Mouse (Mus musculus) MEL (cell line): Measurements from ENCODE around the gene Nudt16l1. TPM values are rescaled to one million over a fixed set of nuclear protein-coding genes. Genes with fewer than 3 reads are reported as not detected.

Experiments
- DNase-seq: peaks from one replicate; pipeline ENCODE4 v3.0.0; 2011; ENCODE audit warnings: low read depth, low spot score
- H3K27ac ChIP-seq: 2 replicates; pipeline ENCODE4 v1.5.1; 2012; ENCODE audit warnings: low read depth, mild to moderate bottlenecking, control low read depth, low read length, moderate library complexity; ENCODE audit not compliant: control insufficient read depth
- H3K27me3 ChIP-seq, 2 experiments: fragments of 150-350 bp in 1 of 2; sonication (generic) in 1 of 2; 2 replicates each; pipeline ENCODE4 v1.6.1; 2012; ENCODE audit warnings: low read length in 2 of 2, mild to moderate bottlenecking in 2 of 2, improper control_type of control experiment in 1 of 2, moderate library complexity in 1 of 2; ENCODE audit not compliant: insufficient read depth in 2 of 2, control insufficient read depth in 1 of 2
- H3K36me3 ChIP-seq, 2 experiments: 2 replicates each; pipeline ENCODE4 v1.6.1; 2012 to 2014; ENCODE audit warnings: low read length in 2 of 2, improper control_type of control experiment in 1 of 2, inconsistent platforms in 1 of 2, mild to moderate bottlenecking in 1 of 2; ENCODE audit not compliant: insufficient read depth in 2 of 2, control insufficient read depth in 1 of 2
- H3K4me1 ChIP-seq, 2 experiments: fragments of 150-350 bp in 1 of 2; sonication (generic) in 1 of 2; 2 replicates each; pipeline ENCODE4 v1.6.1; 2012; ENCODE audit warnings: low read length in 2 of 2, improper control_type of control experiment in 1 of 2, mild to moderate bottlenecking in 1 of 2; ENCODE audit not compliant: insufficient read depth in 2 of 2, control insufficient read depth in 1 of 2
- H3K4me3 ChIP-seq, 2 experiments: fragments of 150-350 bp in 1 of 2; sonication (generic) in 1 of 2; 2 replicates each; pipeline ENCODE4 v1.5.1; 2012; ENCODE audit warnings: low read depth in 2 of 2, low read length in 2 of 2, mild to moderate bottlenecking in 2 of 2, moderate library complexity in 2 of 2, control low read depth in 1 of 2, improper control_type of control experiment in 1 of 2; ENCODE audit not compliant: control insufficient read depth in 1 of 2, insufficient read depth in 1 of 2
- H3K79me2 ChIP-seq: 2 replicates; pipeline ENCODE4 v1.6.1; 2012; ENCODE audit warnings: mild to moderate bottlenecking, low read length, moderate library complexity; ENCODE audit not compliant: control insufficient read depth, poor library complexity, insufficient read depth
- H3K9ac ChIP-seq: 2 replicates; pipeline ENCODE4 v1.6.1; 2012; ENCODE audit warnings: low read depth, mild to moderate bottlenecking, control low read depth, low read length, moderate library complexity; ENCODE audit not compliant: control insufficient read depth, poor library complexity, severe bottlenecking
- H3K9me3 ChIP-seq: fragments of 150-350 bp; sonication (generic); replicated peaks from 2 replicates; pipeline ENCODE4 v1.6.1; 2012; ENCODE audit warnings: mild to moderate bottlenecking, low read length, improper control_type of control experiment, moderate library complexity; ENCODE audit not compliant: insufficient read depth
- CHD1 ChIP-seq: IDR thresholded peaks from 2 replicates; pipeline ENCODE4 v1.6.1; 2012; ENCODE audit warnings: low read depth, mild to moderate bottlenecking, inconsistent platforms, low read length, improper control_type of control experiment
- ELF1 ChIP-seq: IDR thresholded peaks from 2 replicates; pipeline ENCODE4 v1.6.1; 2014; ENCODE audit warnings: low read depth, mild to moderate bottlenecking, inconsistent platforms, low read length, improper control_type of control experiment, moderate library complexity
- EP300 ChIP-seq, 2 experiments: IDR thresholded peaks; 2 replicates each; pipeline ENCODE4 v1.6.1; 2011; ENCODE audit warnings: improper control_type of control experiment in 2 of 2, low read length in 2 of 2, low read depth in 1 of 2, mild to moderate bottlenecking in 1 of 2
- GABPA ChIP-seq: IDR thresholded peaks from 2 replicates; pipeline ENCODE4 v1.6.1; 2012; ENCODE audit warnings: low read depth, mild to moderate bottlenecking, inconsistent platforms, low read length, improper control_type of control experiment, moderate library complexity
- KAT2A ChIP-seq: conservative IDR thresholded peaks from 2 replicates; pipeline ENCODE4 v1.6.1; 2012; ENCODE audit warnings: low read depth, low read length, improper control_type of control experiment, inconsistent platforms
- MAZ ChIP-seq: IDR thresholded peaks from 2 replicates; pipeline ENCODE4 v1.6.1; 2012; ENCODE audit warnings: low read depth, mild to moderate bottlenecking, inconsistent platforms, low read length, improper control_type of control experiment
- MXI1 ChIP-seq: IDR thresholded peaks from 2 replicates; pipeline ENCODE4 v1.6.1; 2011; ENCODE audit warnings: mild to moderate bottlenecking, low read depth, low read length, improper control_type of control experiment
- MYB ChIP-seq: IDR thresholded peaks from 2 replicates; pipeline ENCODE4 v1.6.1; 2011; ENCODE audit warnings: mild to moderate bottlenecking, low read depth, low read length, improper control_type of control experiment
- MYC ChIP-seq: IDR thresholded peaks from 2 replicates; pipeline ENCODE4 v1.6.1; 2011; ENCODE audit warnings: low read depth, mild to moderate bottlenecking, low read length, improper control_type of control experiment, moderate library complexity
- NRF1 ChIP-seq: IDR thresholded peaks from 2 replicates; pipeline ENCODE4 v1.6.1; 2014; ENCODE audit warnings: low read depth, mild to moderate bottlenecking, inconsistent platforms, low read length, improper control_type of control experiment, moderate library complexity; ENCODE audit not compliant: poor library complexity, insufficient read depth, severe bottlenecking
- POLR2AphosphoS2 ChIP-seq: IDR thresholded peaks from 2 replicates; pipeline ENCODE4 v1.6.1; 2011; ENCODE audit warnings: low read length, improper control_type of control experiment
- RAD21 ChIP-seq: IDR thresholded peaks from 2 replicates; pipeline ENCODE4 v1.6.1; 2011; ENCODE audit warnings: mild to moderate bottlenecking, low read depth, low read length, improper control_type of control experiment
- SIN3A ChIP-seq: IDR thresholded peaks from 2 replicates; pipeline ENCODE4 v1.6.1; 2012; ENCODE audit warnings: low read length, improper control_type of control experiment, inconsistent platforms
- USF1 ChIP-seq: IDR thresholded peaks from 2 replicates; pipeline ENCODE4 v1.6.1; 2014; ENCODE audit warnings: low read depth, mild to moderate bottlenecking, inconsistent platforms, low read length, improper control_type of control experiment, moderate library complexity
- USF2 ChIP-seq, 2 experiments: IDR thresholded peaks; 2 replicates each; pipeline ENCODE4 v1.6.1; 2011 to 2012; ENCODE audit warnings: improper control_type of control experiment in 2 of 2, low read length in 2 of 2, borderline replicate concordance in 1 of 2, inconsistent platforms in 1 of 2, low read depth in 1 of 2, mild to moderate bottlenecking in 1 of 2; ENCODE audit not compliant: insufficient read depth in 1 of 2
- polyA plus RNA-seq, 2 experiments: library from polyadenylated mRNA; stranded (reverse) in 1 of 2; unstranded in 1 of 2; fragments of >175 nt in 1 of 2; fragments of >200 nt in 1 of 2; gene quantifications; 2 replicates each; pipeline versions ENCODE4 v1.2.1 to v1.2.4; 2012; ENCODE audit warnings: low replicate concordance in 2 of 2, low read depth in 1 of 2; ENCODE audit not compliant: insufficient read length in 2 of 2, insufficient read depth in 1 of 2, missing spikeins in 1 of 2
- total RNA-seq: library from RNA; depleted of rRNA; stranded (reverse); fragments of 300-350 nt; gene quantifications from 2 replicates; pipeline ENCODE4 v1.2.3, GENCODE M21; 2012

Nudt16l1 gene
- total and polyA plus RNA-seq, 3 experiments = 41.1 to 69.3 TPM; not detected in 1

DNA sequence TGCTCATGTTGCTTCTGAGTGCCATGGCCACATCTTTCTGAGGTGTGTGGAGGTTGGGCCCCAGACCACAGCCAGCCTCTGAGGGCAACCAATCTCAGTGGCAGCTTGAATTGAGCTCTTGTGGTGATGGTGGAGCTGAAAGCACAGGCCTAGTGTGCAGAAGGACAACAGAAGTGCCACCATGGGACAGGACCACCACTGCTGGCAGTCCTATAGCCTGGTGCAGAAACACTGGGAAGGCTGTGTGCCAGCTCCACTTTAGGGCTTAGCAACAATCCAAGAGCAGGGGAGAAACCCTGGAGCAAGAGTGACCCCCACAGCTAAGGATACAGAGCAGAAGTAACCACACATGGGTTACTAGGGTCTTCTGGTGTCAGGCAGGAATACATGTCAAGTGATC lies 2.5 kb downstream of the Nudt16l1 start:
- no peaks in the 10 kb centered on the region for H3K27me3 ChIP-seq
- H3K4me3 ChIP-seq = no peak overlapping the region
- DNase-seq = no peak
- TF ChIP-seq MYC (no peak), USF2 (IDR thresholded peaks at IDR 0.05; ENCODE audit: borderline replicate concordance in 1 of 2, insufficient read depth in 1 of 2, low read depth in 1 of 2, low read length in 2 of 2) (no peak), MXI1 (no peak), RAD21 (no peak), KAT2A (no peak), CHD1 (no peak), USF1 (no peak), MAZ (no peak)
- no peaks in the 10 kb centered on the region; a peak in 2 of 4 replicates for H3K36me3 ChIP-seq
- 0 out of 4 replicates have a peak, but pooled peaks cover 0 to 5% of the 10 kb centered on the region in 2 experiments for H3K4me1 ChIP-seq
- peaks cover 4% of the 10 kb centered on the region for H3K79me2 ChIP-seq
- no peaks in the 10 kb centered on the region for H3K9me3 ChIP-seq
- no peak overlapping the region for H3K27ac ChIP-seq
- H3K9ac ChIP-seq = no peak overlapping the region

DNA sequence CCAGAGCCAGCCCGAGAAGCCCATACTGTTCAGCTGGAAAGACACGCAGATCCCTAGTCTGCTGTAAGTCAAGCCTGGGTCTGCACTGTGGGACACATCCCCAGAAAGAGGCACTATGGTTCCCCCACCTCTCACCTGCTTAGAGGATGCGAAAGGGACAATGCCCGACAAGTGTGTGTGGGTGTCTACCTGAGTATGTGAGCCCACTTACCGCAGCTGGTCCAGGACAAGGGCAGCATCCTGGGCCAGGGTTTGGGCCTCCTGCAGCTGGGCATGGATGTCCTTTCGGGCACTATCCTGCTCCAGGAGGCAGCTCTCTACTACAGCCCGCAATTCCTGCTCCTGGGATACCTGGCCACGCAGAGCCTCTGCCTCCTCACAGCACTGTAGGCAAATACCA lies 4.3 kb downstream of the Nudt16l1 start:
- Histone ChIP-seq H3K4me3 (no peak overlapping the region), H3K4me1 (0 out of 4 replicates have a peak, but pooled peaks cover 0 to 5% of the 10 kb centered on the region in 2 experiments), H3K36me3 (no peaks in the 10 kb centered on the region; a peak in 2 of 4 replicates), H3K9me3 (no peaks in the 10 kb centered on the region), H3K27me3 (no peaks in the 10 kb centered on the region), H3K79me2 (peaks cover 4% of the 10 kb centered on the region), H3K27ac (no peak overlapping the region), H3K9ac (no peak overlapping the region)
- DNase-seq = no peak
- TF ChIP-seq POLR2AphosphoS2 (no peak), ELF1 (no peak), MYB (no peak), EP300 (IDR thresholded peaks at IDR 0.05; ENCODE audit: low read depth in 1 of 2, low read length in 2 of 2) (no peak), NRF1 (no peak), USF2 (IDR thresholded peaks at IDR 0.05; ENCODE audit: borderline replicate concordance in 1 of 2, insufficient read depth in 1 of 2, low read depth in 1 of 2, low read length in 2 of 2) (no peak), CHD1 (no peak)
- TF ChIP-seq, all 39 proteins: peak for 0

DNA sequence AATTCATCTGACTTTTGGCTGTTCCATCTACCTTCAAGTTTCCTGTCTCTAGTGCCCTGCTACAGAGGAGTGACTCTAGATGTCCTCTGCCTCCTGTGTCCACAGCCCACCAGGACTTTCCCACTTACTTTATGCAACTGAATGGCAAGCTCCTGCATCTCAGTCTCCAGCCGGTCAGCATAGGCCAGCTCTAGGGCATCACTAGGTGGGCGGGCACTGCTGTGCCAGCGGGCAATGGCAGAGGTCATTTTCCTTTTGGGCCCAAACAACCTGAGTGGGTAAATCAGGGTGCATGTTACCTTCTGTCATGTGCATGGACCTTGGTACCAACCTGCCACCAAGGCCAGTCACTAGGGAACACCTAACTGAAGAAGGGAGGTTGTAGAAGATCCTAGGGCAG lies 4.9 kb downstream of the Nudt16l1 start:
- DNase-seq = no peak
- Histone ChIP-seq H3K27me3 (no peaks in the 10 kb centered on the region), H3K27ac (no peak overlapping the region), H3K4me3 (no peak overlapping the region), H3K36me3 (no peaks in the 10 kb centered on the region; a peak in 2 of 4 replicates), H3K79me2 (peaks cover 4% of the 10 kb centered on the region), H3K9me3 (no peaks in the 10 kb centered on the region), H3K9ac (no peak overlapping the region), H3K4me1 (0 out of 4 replicates have a peak, but pooled peaks cover 0 to 5% of the 10 kb centered on the region in 2 experiments)
- no peak for TF ChIP-seq GABPA
- TF ChIP-seq SIN3A = no peak
- no peak for TF ChIP-seq USF2 (IDR thresholded peaks at IDR 0.05; ENCODE audit: borderline replicate concordance in 1 of 2, insufficient read depth in 1 of 2, low read depth in 1 of 2, low read length in 2 of 2)
